8 mouse cellular contexts compared by ENCODE assay signal in genomic region chrX:106171106-106171852, GRCm38 (mm10). TPM values are rescaled to one million over a fixed set of nuclear protein-coding genes. Genes with fewer than 3 reads are reported as not detected.
DNase-seq lines count a peak whose midpoint lies in the region; ATAC-seq lines count a peak whose summit lies in the region.

No protein-coding gene starts in this region.

- peak; percentile 89 for ATAC-seq in inflammation-experienced regulatory T-cells, adult 6 months
- ATAC-seq in megakaryocyte-erythroid progenitor cell, adult 5-6 weeks (replicated peaks; ENCODE audit: low FRiP score, low TSS enrichment, poor library complexity, severe bottlenecking): peak; percentile 97

- peak; percentile 80 for DNase-seq in adipocyte (ENCODE audit: low spot score)
- DNase-seq in embryo, embryonic 10 days (ENCODE audit: low spot score): peak; percentile 84
- DNase-seq in gastrocnemius, postnatal 14 days: peak; percentile 58
- DNase-seq in left cerebral cortex, postnatal 10 days (ENCODE audit: extremely low spot score in 1 of 2, low spot score in 2 of 2): peak; percentile 63 to 73
- DNase-seq in right cerebral cortex, postnatal 25 days: peak; percentile 56
- DNase-seq in urinary bladder, postnatal 36 days (ENCODE audit: low spot score in 2 of 2): peak; percentile 37 to 62

- intact Hi-C loops in gastrocnemius, postnatal 14 days (cut with DNase I; ENCODE audit: low total_unique reads): no loop called here
- intact Hi-C loops in left cerebral cortex, postnatal 10 days (cut with DNase I): loop anchor here (2.0 kb wide), 1 partner anchor 144 kb away; the partner anchor contains the start of gene Atp7a

RNA-seq across cellular contexts. Expression of gene Pgk1, which starts 15.6 kb away (rescaled TPM):
- 1,000 to 10,000 TPM; 1,326 to 1,532 TPM for total RNA-seq in gastrocnemius, postnatal 14 days (2021)
- polyA plus RNA-seq in inflammation-experienced regulatory T-cells, adult 6 months (2017; shearing (Covaris generic)): 100 to 1,000 TPM; 137 to 227 (median 157) TPM
- total RNA-seq in left cerebral cortex, postnatal 10 days (2021): 100 to 1,000 TPM; 307 to 351 TPM
- 145 and 149 TPM in 2 replicates for total RNA-seq in megakaryocyte-erythroid progenitor cell, adult 5-6 weeks (2014; fragmentation: Nextera tagmentation)
- total RNA-seq in megakaryocyte-erythroid progenitor cell, adult 5-6 weeks (2017): 164 and 169 TPM in 2 replicates

RNA-seq across cellular contexts. Expression of gene Tlr13, which starts 28.3 kb away (rescaled TPM):
- total RNA-seq in gastrocnemius, postnatal 14 days (2021): under 1 TPM; 0.62 to 0.78 TPM
- polyA plus RNA-seq in inflammation-experienced regulatory T-cells, adult 6 months (2017; shearing (Covaris generic)): under 1 TPM in 1 of 3 experiments, not detected in 2; 0.26 TPM
- 1 to 10 TPM; 1.2 to 1.4 TPM for total RNA-seq in left cerebral cortex, postnatal 10 days (2021)
- total RNA-seq in megakaryocyte-erythroid progenitor cell, adult 5-6 weeks (2014; fragmentation: Nextera tagmentation): not detected in 2 replicates
- total RNA-seq in megakaryocyte-erythroid progenitor cell, adult 5-6 weeks (2017): 0.50 and 0.99 TPM in 2 replicates

RNA-seq across cellular contexts. Expression of gene Taf9b, which starts 49.7 kb away (rescaled TPM):
- 1 to 10 TPM; 5.6 to 6.9 TPM for total RNA-seq in gastrocnemius, postnatal 14 days (2021)
- 10 to 100 TPM; 40.6 to 65.1 (median 53.7) TPM for polyA plus RNA-seq in inflammation-experienced regulatory T-cells, adult 6 months (2017; shearing (Covaris generic))
- 10 to 100 TPM; 27.2 to 29.1 TPM for total RNA-seq in left cerebral cortex, postnatal 10 days (2021)
- 13.4 and 13.8 TPM in 2 replicates for total RNA-seq in megakaryocyte-erythroid progenitor cell, adult 5-6 weeks (2014; fragmentation: Nextera tagmentation)
- 9.7 and 13.6 TPM in 2 replicates for total RNA-seq in megakaryocyte-erythroid progenitor cell, adult 5-6 weeks (2017)

Comparison
In these comparisons a context has a peak if more than half of its experiments do, and no peak if none do; other contexts are left out.
1. Peak in every context shown above with its lines: DNase-seq and ATAC-seq.